12 mouse cellular contexts compared by ENCODE assay signal in the genomic region with DNA sequence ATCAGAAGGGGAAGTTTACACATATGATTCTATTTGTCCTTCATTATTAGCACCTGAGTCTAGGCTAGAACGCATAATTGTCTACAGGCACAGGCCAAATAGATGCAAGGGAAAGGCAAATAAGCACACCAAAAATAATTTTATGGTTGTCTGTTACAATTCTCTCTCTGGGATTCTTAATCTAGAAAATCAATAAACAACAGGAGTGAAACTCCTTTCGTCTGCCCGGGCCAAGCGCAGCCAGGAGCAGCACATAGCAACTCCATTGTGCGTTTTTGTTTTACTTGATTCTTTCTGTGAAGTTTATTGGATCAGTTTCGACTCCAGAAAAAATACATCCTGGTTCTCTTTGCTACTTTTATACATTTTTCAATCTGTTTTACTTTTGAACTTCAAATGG.
A peak's percentile ranks its signal among the peaks of the same experiment; 100 is the strongest.
DNase-seq lines count a peak whose midpoint lies in the region; ATAC-seq and TF ChIP-seq lines count a peak whose summit lies in the region.
"Had no signal": no experiment of that assay in that cellular context is flagged by ENCODE, and none has a peak within 500 bp of the region (broad histone marks: within the 10 kb centered on the region; RNA-seq: fewer than 3 reads in every experiment).

No protein-coding gene starts in this region.

- TF ChIP-seq POLR2A in cerebellum, adult 2 months (IDR thresholded peaks at IDR 0.05; ENCODE audit: borderline replicate concordance, insufficient read depth, low read length): no peak

- 64% methylated on average over 6 of the region's 6 CpGs for whole genome bisulfite sequencing in forebrain, postnatal 0 days
- 79% methylated on average over 6 of the region's 6 CpGs for WGBS in forebrain, embryonic 13.5 days
- 56% methylated on average over 6 of the region's 6 CpGs for WGBS in kidney, embryonic 15.5 days
- WGBS in embryonic facial prominence, embryonic 15.5 days: 33% methylated on average over 6 of the region's 6 CpGs
- 41% methylated on average over 6 of the region's 6 CpGs for WGBS in midbrain, embryonic 16.5 days
- 17% methylated on average over 6 of the region's 6 CpGs for WGBS in cerebellum, adult 2 months

- TF ChIP-seq CTCF in forebrain, postnatal 0 days (IDR thresholded peaks at IDR 0.05; ENCODE audit: low read depth): no peak
- no peak for TF ChIP-seq CTCF in cerebellum, adult 2 months (IDR thresholded peaks at IDR 0.05; ENCODE audit: borderline replicate concordance, insufficient read depth, low read depth, low read length)

- peak overlapping the region; percentile 6; the same call in 1 of the 2 replicates for H3K4me2 ChIP-seq in forebrain, postnatal 0 days (ENCODE audit: low read depth)
- H3K4me2 ChIP-seq in forebrain, embryonic 13.5 days: no peak overlapping the region
- peak overlapping the region; percentile 19; the same call in 1 of the 2 replicates for H3K4me2 ChIP-seq in kidney, embryonic 15.5 days
- H3K4me2 ChIP-seq in embryonic facial prominence, embryonic 15.5 days (replicated peaks): peak overlapping the region; percentile 15; the same call in 1 of the 2 replicates
- peak overlapping the region; percentile 25; the same call in 1 of the 2 replicates for H3K4me2 ChIP-seq in midbrain, embryonic 16.5 days (ENCODE audit: low read length)
- H3K4me2 ChIP-seq: forebrain, embryonic 12.5 days had no signal

- H3K36me3 ChIP-seq in forebrain, postnatal 0 days (ENCODE audit: insufficient read depth): no peaks in the 10 kb centered on the region
- H3K36me3 ChIP-seq in forebrain, embryonic 13.5 days (ENCODE audit: poor library complexity, severe bottlenecking): no peaks in the 10 kb centered on the region
- no peaks in the 10 kb centered on the region for H3K36me3 ChIP-seq in kidney, embryonic 15.5 days
- H3K36me3 ChIP-seq in embryonic facial prominence, embryonic 15.5 days: no peaks in the 10 kb centered on the region
- no peaks in the 10 kb centered on the region for H3K36me3 ChIP-seq in midbrain, embryonic 16.5 days (ENCODE audit: control insufficient read depth, insufficient read depth, low read length)
- H3K36me3 ChIP-seq: forebrain, embryonic 12.5 days had no signal

- H3K4me1 ChIP-seq in forebrain, postnatal 0 days (ENCODE audit: insufficient read depth): no peaks in the 10 kb centered on the region
- peaks cover 4% of the 10 kb centered on the region; the same call in 1 of the 2 replicates for H3K4me1 ChIP-seq in forebrain, embryonic 13.5 days
- H3K4me1 ChIP-seq in kidney, embryonic 15.5 days: no peaks in the 10 kb centered on the region
- H3K4me1 ChIP-seq in embryonic facial prominence, embryonic 15.5 days: no peaks in the 10 kb centered on the region
- H3K4me1 ChIP-seq in midbrain, embryonic 16.5 days (ENCODE audit: control insufficient read depth, insufficient read depth, low read length): peaks cover 3% of the 10 kb centered on the region; the same call in 1 of the 2 replicates
- H3K4me1 ChIP-seq in cerebellum, adult 2 months (ENCODE audit: control insufficient read depth, insufficient read depth, low read length): no peaks in the 10 kb centered on the region

- ATAC-seq in forebrain, postnatal 0 days: no peak
- no peak for ATAC-seq in forebrain, embryonic 13.5 days
- no peak for ATAC-seq in kidney, embryonic 15.5 days (replicated peaks; ENCODE audit: low FRiP score)
- no peak for ATAC-seq in embryonic facial prominence, embryonic 15.5 days (ENCODE audit: insufficient number of reproducible peaks, low FRiP score, low TSS enrichment, low read depth)
- no peak for ATAC-seq in midbrain, embryonic 16.5 days

- no peak overlapping the region for H3K4me3 ChIP-seq in forebrain, postnatal 0 days (ENCODE audit: low read depth, low read length)
- no peak overlapping the region for H3K4me3 ChIP-seq in forebrain, embryonic 13.5 days
- H3K4me3 ChIP-seq in kidney, embryonic 15.5 days (replicated peaks): no peak overlapping the region
- no peak overlapping the region for H3K4me3 ChIP-seq in embryonic facial prominence, embryonic 15.5 days (replicated peaks)
- H3K4me3 ChIP-seq in midbrain, embryonic 16.5 days (ENCODE audit: low read depth, low read length): no peak overlapping the region
- H3K4me3 ChIP-seq in cerebellum, adult 2 months (replicated peaks; ENCODE audit: insufficient read depth, low read depth, low read length): no peak overlapping the region
- H3K4me3 ChIP-seq: forebrain, embryonic 12.5 days had no signal

- no peak for DNase-seq in forebrain, postnatal 0 days
- no peak for DNase-seq in kidney, postnatal 25 days
- DNase-seq in adipocyte (ENCODE audit: low spot score): no peak
- no peak for DNase-seq in cerebellum, adult 2 months
- DNase-seq: kidney, adult 2 months; retina, postnatal 1 day had no signal

- no peaks in the 10 kb centered on the region for H3K9me3 ChIP-seq in forebrain, postnatal 0 days (ENCODE audit: low read length)
- no peaks in the 10 kb centered on the region for H3K9me3 ChIP-seq in forebrain, embryonic 13.5 days (replicated peaks)
- no peaks in the 10 kb centered on the region for H3K9me3 ChIP-seq in kidney, embryonic 15.5 days (replicated peaks)
- H3K9me3 ChIP-seq in embryonic facial prominence, embryonic 15.5 days (replicated peaks): no peaks in the 10 kb centered on the region
- no peaks in the 10 kb centered on the region for H3K9me3 ChIP-seq in midbrain, embryonic 16.5 days (replicated peaks; ENCODE audit: control insufficient read depth, low read length, poor library complexity, severe bottlenecking)
- H3K9me3 ChIP-seq: forebrain, embryonic 12.5 days had no signal

- H3K27me3 ChIP-seq in forebrain, postnatal 0 days (ENCODE audit: insufficient read depth, low read length): no peaks in the 10 kb centered on the region
- H3K27me3 ChIP-seq in forebrain, embryonic 13.5 days: no peaks in the 10 kb centered on the region
- no peaks in the 10 kb centered on the region for H3K27me3 ChIP-seq in kidney, embryonic 15.5 days
- peaks cover 3% of the 10 kb centered on the region; the same call in 1 of the 2 replicates for H3K27me3 ChIP-seq in embryonic facial prominence, embryonic 15.5 days
- no peaks in the 10 kb centered on the region for H3K27me3 ChIP-seq in midbrain, embryonic 16.5 days (ENCODE audit: control insufficient read depth, insufficient read depth, low read depth, low read length)
- H3K27me3 ChIP-seq in cerebellum, adult 2 months (ENCODE audit: control insufficient read depth, insufficient read depth, low read length): no peaks in the 10 kb centered on the region
- H3K27me3 ChIP-seq: forebrain, embryonic 12.5 days had no signal

- no peak overlapping the region for H3K9ac ChIP-seq in forebrain, postnatal 0 days
- no peak overlapping the region for H3K9ac ChIP-seq in forebrain, embryonic 13.5 days
- H3K9ac ChIP-seq in kidney, embryonic 15.5 days: no peak overlapping the region
- H3K9ac ChIP-seq in embryonic facial prominence, embryonic 15.5 days: no peak overlapping the region
- no peak overlapping the region for H3K9ac ChIP-seq in midbrain, embryonic 16.5 days (ENCODE audit: low read depth, low read length)
- H3K9ac ChIP-seq: forebrain, embryonic 12.5 days had no signal

- no peak overlapping the region for H3K27ac ChIP-seq in forebrain, postnatal 0 days (ENCODE audit: low read depth, low read length)
- no peak overlapping the region for H3K27ac ChIP-seq in forebrain, embryonic 13.5 days
- H3K27ac ChIP-seq in kidney, embryonic 15.5 days: no peak overlapping the region
- no peak overlapping the region for H3K27ac ChIP-seq in embryonic facial prominence, embryonic 15.5 days (replicated peaks)
- H3K27ac ChIP-seq in midbrain, embryonic 16.5 days (ENCODE audit: low read length): no peak overlapping the region
- no peak overlapping the region for H3K27ac ChIP-seq in cerebellum, adult 2 months (ENCODE audit: insufficient read depth, low read length)
- H3K27ac ChIP-seq: forebrain, embryonic 12.5 days; macrophage had no signal
